In genomic region chr12:8320084-8320713, GRCm38 (mm10) we compare ENCODE assay signal across 9 mouse cellular contexts. TPM values are rescaled to one million over a fixed set of nuclear protein-coding genes. Genes with fewer than 3 reads are reported as not detected.
A peak's percentile ranks its signal among the peaks of the same experiment; 100 is the strongest.
DNase-seq lines count a peak whose midpoint lies in the region; ATAC-seq and TF ChIP-seq lines count a peak whose summit lies in the region.
"Had no signal": no experiment of that assay in that cellular context is flagged by ENCODE, and none has a peak within 500 bp of the region (broad histone marks: within the 10 kb centered on the region; RNA-seq: fewer than 3 reads in every experiment).

No protein-coding gene starts in this region.

- no peak for DNase-seq in ES-E14 (ENCODE audit: low read depth, low spot score)
- peak; percentile 29 for DNase-seq in c-Kit-positive CD71-positive TER-119-negative erythroid progenitor cells, embryonic 14.5 days (ENCODE audit: low read depth)
- peak; percentile 87 for DNase-seq in hindbrain, embryonic 11.5 days (ENCODE audit: low spot score)
- DNase-seq in layer of hippocampus, postnatal 10 days (ENCODE audit: low spot score in 2 of 2): peak; percentile 87 to 92
- peak; percentile 82 for DNase-seq in lung, postnatal 25 days (ENCODE audit: low spot score)
- DNase-seq in retina, postnatal 1 day: peak; percentile 73
- peak; percentile 55 to 67 for DNase-seq in thymus, postnatal 36 days

- no peaks in the 10 kb centered on the region for H3K9me3 ChIP-seq in ES-E14 (ENCODE audit: control insufficient read depth, insufficient read depth, low read depth, low read length)
- no peaks in the 10 kb centered on the region for H3K9me3 ChIP-seq in forebrain, embryonic 13.5 days (replicated peaks)
- H3K9me3 ChIP-seq in hindbrain, embryonic 11.5 days (ENCODE audit: control insufficient read depth, low read length): no peaks in the 10 kb centered on the region
- H3K9me3 ChIP-seq: heart, embryonic 13.5 days had no signal

- in situ Hi-C loops in ES-E14 (cut with MboI; ENCODE audit: low sequenced_read_pairs in 2 of 2, unreplicated experiment in 2 of 2): loop anchor here (5.0 to 10.0 kb wide), 2 partner anchors 182 to 195 kb away; partner anchors contain the start of gene Rhob (in 1 of the 2)

- H3K27ac ChIP-seq in ES-E14 (ENCODE audit: insufficient read depth, low read depth, low read length, poor library complexity, severe bottlenecking): no peak overlapping the region
- no peak overlapping the region for H3K27ac ChIP-seq in forebrain, embryonic 13.5 days
- H3K27ac ChIP-seq in hindbrain, embryonic 11.5 days (ENCODE audit: low read depth, low read length): no peak overlapping the region
- H3K27ac ChIP-seq: heart, embryonic 13.5 days had no signal

- ATAC-seq in forebrain, embryonic 13.5 days: peak; percentile 46
- ATAC-seq in hindbrain, embryonic 11.5 days (ENCODE audit: low FRiP score): peak; percentile 20

- H3K36me3 ChIP-seq in ES-E14 (ENCODE audit: control insufficient read depth, insufficient read depth, low read length, poor library complexity, severe bottlenecking): peaks cover 46% of the 10 kb centered on the region
- peaks cover 49% of the 10 kb centered on the region; the same call in 1 of the 2 replicates for H3K36me3 ChIP-seq in forebrain, embryonic 13.5 days (ENCODE audit: poor library complexity, severe bottlenecking)
- no peaks in the 10 kb centered on the region for H3K36me3 ChIP-seq in hindbrain, embryonic 11.5 days (ENCODE audit: control insufficient read depth, insufficient read depth, low read length)

- no peak overlapping the region for H3K4me2 ChIP-seq in forebrain, embryonic 13.5 days
- no peak overlapping the region for H3K4me2 ChIP-seq in hindbrain, embryonic 11.5 days (replicated peaks; ENCODE audit: low read depth, low read length)
- H3K4me2 ChIP-seq: heart, embryonic 13.5 days had no signal

- peak overlapping the region; percentile 39 to 61 for H3K4me3 ChIP-seq in ES-E14 (ENCODE audit: insufficient read depth in 1 of 2, low read depth in 1 of 2, low read length in 2 of 2, poor library complexity in 1 of 2, severe bottlenecking in 1 of 2)
- no peak overlapping the region for H3K4me3 ChIP-seq in forebrain, embryonic 13.5 days
- no peak overlapping the region for H3K4me3 ChIP-seq in hindbrain, embryonic 11.5 days (ENCODE audit: low read depth, low read length)
- H3K4me3 ChIP-seq: heart, embryonic 13.5 days had no signal

- peak overlapping the region; percentile 12; the same call in 1 of the 2 replicates for H3K9ac ChIP-seq in ES-E14 (ENCODE audit: insufficient read depth, low read depth, low read length, poor library complexity, severe bottlenecking)
- H3K9ac ChIP-seq in forebrain, embryonic 13.5 days: no peak overlapping the region
- H3K9ac ChIP-seq in hindbrain, embryonic 11.5 days (ENCODE audit: low read depth, low read length): no peak overlapping the region
- H3K9ac ChIP-seq: heart, embryonic 13.5 days had no signal

- H3K27me3 ChIP-seq in forebrain, embryonic 13.5 days: no peaks in the 10 kb centered on the region
- H3K27me3 ChIP-seq in hindbrain, embryonic 11.5 days (ENCODE audit: control insufficient read depth, insufficient read depth, low read length): no peaks in the 10 kb centered on the region
- H3K27me3 ChIP-seq: heart, embryonic 13.5 days had no signal

- peaks cover 0 to 13% of the 10 kb centered on the region in 2 experiments; a peak in 1 of 4 replicates for H3K4me1 ChIP-seq in ES-E14 (ENCODE audit: control insufficient read depth in 2 of 2, insufficient read depth in 2 of 2, low read length in 2 of 2, poor library complexity in 1 of 2)
- H3K4me1 ChIP-seq in forebrain, embryonic 13.5 days: no peaks in the 10 kb centered on the region
- H3K4me1 ChIP-seq in hindbrain, embryonic 11.5 days (replicated peaks; ENCODE audit: control insufficient read depth, insufficient read depth, low read length): no peaks in the 10 kb centered on the region

- WGBS in forebrain, embryonic 13.5 days: 55% methylated on average over 5 of the region's 5 CpGs
- WGBS in hindbrain, embryonic 11.5 days: 42% methylated on average over 5 of the region's 5 CpGs

TF ChIP-seq in ES-E14, 5 proteins besides CTCF, POLR2A, EP300 and RAD21:
- TF ChIP-seq CHD2 (IDR thresholded peaks at IDR 0.05; ENCODE audit: low read depth, low read length) (no peak), ZC3H11A (IDR thresholded peaks at IDR 0.05; ENCODE audit: borderline replicate concordance, low read depth, low read length) (peak; percentile 22; the same call in 1 of the 2 replicates)

RNA-seq across cellular contexts. Expression of gene Hs1bp3, which starts 7.0 kb away (rescaled TPM):
- total RNA-seq in ES-E14 (2012; rRNA removed): 7.7 and 7.9 TPM in 2 replicates
- 8.9 and 10.1 TPM in 2 replicates for polyA plus RNA-seq in forebrain, embryonic 13.5 days (2015; fragmentation: Nextera tagmentation; extraction: Ambion mirVana)
- 6.9 TPM in 2 replicates for polyA plus RNA-seq in hindbrain, embryonic 11.5 days (2014; fragmentation: Nextera tagmentation; extraction: Ambion mirVana)
- 10 to 100 TPM; 10.5 to 12.0 TPM for total RNA-seq in layer of hippocampus, postnatal 10 days (2021)

RNA-seq across cellular contexts. Expression of gene Gdf7, which starts 18.4 kb away (rescaled TPM):
- total RNA-seq in ES-E14 (2012; rRNA removed): 0.71 and 1.7 TPM in 2 replicates
- polyA plus RNA-seq in forebrain, embryonic 13.5 days (2015; fragmentation: Nextera tagmentation; extraction: Ambion mirVana): not detected in 2 replicates
- 0.59 and 1.4 TPM in 2 replicates for polyA plus RNA-seq in hindbrain, embryonic 11.5 days (2014; fragmentation: Nextera tagmentation; extraction: Ambion mirVana)
- total RNA-seq in layer of hippocampus, postnatal 10 days (2021): not detected
- polyA plus RNA-seq: heart, embryonic 13.5 days had no signal

Comparison
In these comparisons a context has a peak if more than half of its experiments do, and no peak if none do; other contexts are left out.
1. H3K4me3 ChIP-seq: peak in ES-E14 (2 of 2); none in forebrain, embryonic 13.5 days (single experiment) and hindbrain, embryonic 11.5 days (single experiment).